Mouse (Mus musculus) macrophage (primary cell): ENCODE data around the gene Zfp598. TPM values are rescaled to one million over a fixed set of nuclear protein-coding genes. Genes with fewer than 3 reads are reported as not detected.

Source experiments
- H3K27ac ChIP-seq: fragments of 350-480 bp; formaldehyde crosslinking; 2 replicates; pipeline ENCODE4 v1.9.0; 2021
- H3K36me3 ChIP-seq: fragments of 350-480 bp; formaldehyde crosslinking; 2 replicates; pipeline ENCODE4 v1.9.0; 2021; ENCODE audit errors: inconsistent target
- H3K4me3 ChIP-seq: fragments of 350-480 bp; formaldehyde crosslinking; 2 replicates; pipeline ENCODE4 v1.9.0; 2021; ENCODE audit errors: inconsistent target
- H3K79me2 ChIP-seq: fragments of 350-480 bp; formaldehyde crosslinking; 2 replicates; pipeline ENCODE4 v1.9.0; 2021; ENCODE audit errors: inconsistent target
- WGBS: methylation state at CpG from one replicate; pipeline ENCODE4 v1.1.7; 2026; ENCODE audit warnings: inconsistent platforms; ENCODE audit not compliant: missing documents; 5-methylcytosine and 5-hydroxymethylcytosine counted together
- polyA plus RNA-seq: library from polyadenylated mRNA; stranded (reverse); fragments of 250-400 nt; gene quantifications from 3 replicates; pipeline ENCODE4 v1.2.4, GENCODE M21; 2018; ENCODE audit warnings: inconsistent platforms

Gene Zfp598
- polyA plus RNA-seq, 1 experiment from 2014 or later, result 8.0 TPM

DNA sequence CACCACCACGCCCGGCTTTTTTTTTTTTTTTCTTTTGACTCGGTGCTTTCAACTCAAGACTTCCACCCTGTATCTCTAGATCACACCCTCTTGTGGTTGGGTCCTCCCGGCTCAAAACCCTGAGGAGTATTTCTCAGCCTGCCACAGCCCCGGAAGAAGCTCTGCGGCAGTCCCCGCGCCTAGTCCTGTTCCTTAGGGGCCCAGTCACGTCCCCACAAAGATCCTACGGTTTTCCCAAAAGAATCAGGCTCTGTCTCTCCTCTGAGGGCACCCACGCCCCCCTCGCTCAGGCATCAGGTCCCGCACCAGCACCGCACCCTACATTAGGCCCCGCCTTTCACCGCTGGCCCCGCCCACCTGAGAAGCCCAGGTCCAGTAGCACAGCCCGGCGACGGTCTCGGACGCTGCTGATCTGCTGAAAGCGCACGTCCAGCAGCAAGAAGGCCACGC, 17.7 kb downstream of the Zfp598 start:
- Histone ChIP-seq H3K4me3 (peak overlapping the region; percentile 29), H3K36me3 (0 out of 2 replicates have a peak, but pooled peaks cover under 1% of the 10 kb centered on the region), H3K27ac (no peak overlapping the region), H3K79me2 (no peaks in the 10 kb centered on the region)
- WGBS, result 3% methylated on average over 22 of the region's 25 CpGs

DNA sequence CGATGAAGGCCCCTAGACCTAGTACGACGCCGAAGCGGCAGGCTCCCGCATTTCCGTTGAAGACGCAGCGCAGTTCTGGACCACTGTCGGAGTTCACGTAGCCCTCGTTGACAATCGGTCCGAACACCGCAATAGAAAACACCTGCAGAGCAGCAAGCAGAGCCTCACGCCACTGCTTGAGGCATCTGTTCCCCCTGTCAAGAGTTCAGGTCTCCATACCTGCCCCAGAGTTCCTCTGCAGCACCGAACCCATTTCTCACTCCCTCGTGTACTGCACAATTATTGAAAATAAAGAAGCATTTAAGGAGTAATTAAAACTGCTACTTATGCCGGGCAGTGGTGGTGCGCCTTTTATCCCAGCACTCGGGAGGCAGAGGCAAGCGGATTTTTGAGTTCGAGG, 18.1 kb downstream of the Zfp598 start:
- 40% methylated on average over 23 of the region's 23 CpGs for WGBS
- Histone ChIP-seq H3K4me3 (no peak overlapping the region), H3K79me2 (no peaks in the 10 kb centered on the region), H3K27ac (no peak overlapping the region), H3K36me3 (no peaks in the 10 kb centered on the region)

DNA sequence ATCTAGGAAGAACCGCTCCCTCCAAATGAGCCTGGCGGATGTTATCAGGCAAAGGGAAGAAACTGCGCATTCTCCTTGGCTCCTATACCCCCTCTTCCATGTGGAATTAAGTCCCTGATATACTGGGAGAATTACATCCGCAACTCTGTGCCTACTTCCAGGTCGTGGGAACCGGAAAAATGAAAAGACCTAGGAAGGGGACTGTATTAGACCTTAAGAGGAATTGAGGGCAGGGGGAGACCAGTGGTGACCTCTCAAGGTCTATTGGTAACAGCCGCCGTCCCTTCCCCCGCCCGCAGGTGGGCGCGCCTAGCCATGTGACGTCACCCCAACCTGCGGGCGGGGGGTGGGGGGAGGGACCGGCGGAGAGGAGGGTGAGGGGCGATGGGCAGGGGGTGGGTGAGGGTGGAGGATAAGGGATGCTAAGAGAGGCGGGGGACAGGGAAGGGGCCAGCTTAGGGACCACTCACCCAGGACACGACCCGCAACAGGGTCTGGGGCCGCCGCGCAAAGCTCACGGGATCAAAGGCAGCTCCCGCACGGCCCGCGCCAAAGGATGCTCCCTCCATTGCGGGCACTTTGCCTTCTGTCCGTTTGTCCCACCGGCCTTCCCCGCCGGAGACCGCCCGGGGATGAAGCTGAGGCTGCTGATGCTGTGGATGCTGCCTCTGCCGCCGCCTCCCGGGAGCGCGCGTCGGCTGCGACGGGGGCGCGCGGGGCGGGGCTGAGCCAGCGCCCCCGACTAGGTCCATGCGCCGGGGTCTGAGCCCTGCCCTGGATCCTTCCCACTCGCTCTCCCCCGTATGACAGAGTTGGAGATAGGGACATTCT, 20.0 kb downstream of the Zfp598 start, which contains the start of gene Syngr3:
Gene Syngr3, minus strand, starts transcription at position 705 of the 831 bp plus-strand sequence.
- no peak within 1 kb of the TSS for H3K27ac ChIP-seq
- no peaks in the 10 kb centered on the region for H3K79me2 ChIP-seq
- WGBS, result 10% methylated on average over 54 of the region's 55 CpGs
- no peaks in the 10 kb centered on the region for H3K36me3 ChIP-seq
- no peak within 1 kb of the TSS for H3K4me3 ChIP-seq

DNA sequence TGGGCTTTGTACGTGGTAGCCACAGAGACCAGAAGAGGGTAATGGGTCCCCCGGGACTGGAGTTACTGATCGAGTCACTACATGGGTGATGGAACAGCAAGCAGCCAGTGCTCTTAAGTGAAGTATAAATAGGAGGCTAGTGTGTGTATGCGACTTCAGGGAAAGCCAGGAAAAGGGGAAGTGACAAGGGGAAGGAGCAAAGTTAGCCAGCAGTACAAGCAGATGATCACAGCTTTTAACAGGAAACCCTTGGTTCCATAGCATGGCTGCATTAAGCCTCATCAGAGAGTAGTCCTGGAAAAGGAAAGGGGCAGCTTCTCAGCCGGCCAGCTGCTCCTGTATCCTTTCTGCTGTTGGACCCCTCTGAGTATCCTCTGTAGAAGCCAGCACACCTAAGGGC, 22.9 kb downstream of the Zfp598 start:
- H3K79me2 ChIP-seq, result no peaks in the 10 kb centered on the region
- 45% methylated on average over 5 of the region's 5 CpGs for WGBS
- H3K4me3 ChIP-seq, result no peak overlapping the region
- H3K27ac ChIP-seq, result peak overlapping the region; percentile 48
- H3K36me3 ChIP-seq, result no peaks in the 10 kb centered on the region

DNA sequence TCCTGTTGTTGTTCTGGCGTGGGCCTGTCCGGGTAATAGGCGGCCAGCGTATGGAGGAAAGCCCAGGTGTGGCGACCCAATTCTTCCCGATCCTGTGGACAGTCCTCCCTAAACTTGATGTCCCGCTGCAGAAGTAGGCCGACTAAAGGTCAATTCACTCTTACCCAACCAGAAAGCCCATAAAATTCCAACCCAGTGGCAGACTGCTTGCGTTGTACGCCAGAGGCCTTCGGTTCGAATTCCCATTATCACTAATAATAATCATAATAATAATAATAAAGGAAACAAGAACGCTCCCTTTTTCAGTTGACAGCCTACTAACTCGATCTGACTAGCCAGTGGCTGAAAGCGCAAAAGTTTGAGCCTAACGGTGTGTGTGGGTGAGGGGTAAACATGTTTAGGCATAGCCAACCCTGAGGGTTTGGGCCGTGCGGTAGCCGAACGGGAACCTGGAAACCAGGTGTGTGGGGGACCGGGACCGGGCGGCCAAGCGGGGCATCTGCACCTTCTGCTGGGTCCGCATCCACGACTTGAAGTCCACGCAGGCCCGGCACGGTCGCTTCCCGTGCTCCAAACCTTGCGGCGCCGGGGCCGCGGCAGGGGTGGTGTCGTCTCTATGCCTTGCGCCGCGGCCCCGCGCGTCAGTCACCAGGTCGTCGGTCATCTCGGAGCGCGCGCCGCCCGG, 26.0 kb downstream of the Zfp598 start:
- WGBS, result 10% methylated on average over 43 of the region's 51 CpGs
- Histone ChIP-seq H3K36me3 (peaks cover 5% of the 10 kb centered on the region; the same call in 1 of the 2 replicates), H3K27ac (no peak overlapping the region), H3K4me3 (peak overlapping the region; percentile 46), H3K79me2 (no peaks in the 10 kb centered on the region)

DNA sequence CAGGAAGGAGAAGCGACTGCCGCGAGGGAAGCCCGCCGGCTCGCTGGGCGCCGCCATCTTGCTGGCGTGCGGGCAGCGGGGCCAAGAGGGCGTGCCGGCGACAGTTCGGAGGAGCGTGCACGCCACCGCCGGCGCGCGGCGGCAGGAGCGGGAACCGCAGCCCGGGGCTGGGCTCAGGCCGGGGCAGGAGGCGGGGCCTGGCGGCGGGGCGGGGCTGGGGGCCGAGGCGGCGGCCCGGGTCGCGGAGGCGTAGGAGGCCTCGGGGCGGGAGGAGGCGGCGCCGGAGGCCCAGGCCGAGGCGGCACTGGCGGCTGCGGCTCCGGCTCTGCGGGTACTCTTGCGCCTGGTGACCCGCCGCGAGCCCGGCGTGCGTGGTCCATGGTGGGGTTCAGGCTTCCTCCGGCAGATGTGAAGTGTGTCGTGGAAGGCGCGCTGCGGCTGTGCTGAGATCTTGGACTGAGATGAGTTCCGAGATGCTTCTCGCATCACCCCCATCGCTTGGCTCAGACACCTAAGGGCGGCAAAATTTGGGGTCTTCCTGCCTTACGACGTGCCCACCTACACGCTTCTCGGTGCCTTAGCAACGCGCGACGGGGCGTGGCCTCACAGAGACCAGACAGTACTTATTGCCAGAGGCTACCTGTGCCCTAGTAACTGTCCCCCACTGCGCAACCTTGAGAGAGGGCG, 26.7 kb downstream of the Zfp598 start, which contains the start of the genes Gfer and Noxo1:
Gene Gfer, minus strand, starts transcription at position 146 of the 687 bp plus-strand sequence.
Gene Noxo1, plus strand, starts transcription at position 224 of the 687 bp plus-strand sequence.
- under 1% methylated on average over 59 of the region's 76 CpGs for WGBS
- peak within 1 kb of the TSS; percentile 67 for H3K4me3 ChIP-seq
- H3K79me2 ChIP-seq, result no peaks in the 10 kb centered on the region
- H3K27ac ChIP-seq, result no peak within 1 kb of the TSS
- peaks cover 11% of the 10 kb centered on the region; the same call in 1 of the 2 replicates for H3K36me3 ChIP-seq

DNA sequence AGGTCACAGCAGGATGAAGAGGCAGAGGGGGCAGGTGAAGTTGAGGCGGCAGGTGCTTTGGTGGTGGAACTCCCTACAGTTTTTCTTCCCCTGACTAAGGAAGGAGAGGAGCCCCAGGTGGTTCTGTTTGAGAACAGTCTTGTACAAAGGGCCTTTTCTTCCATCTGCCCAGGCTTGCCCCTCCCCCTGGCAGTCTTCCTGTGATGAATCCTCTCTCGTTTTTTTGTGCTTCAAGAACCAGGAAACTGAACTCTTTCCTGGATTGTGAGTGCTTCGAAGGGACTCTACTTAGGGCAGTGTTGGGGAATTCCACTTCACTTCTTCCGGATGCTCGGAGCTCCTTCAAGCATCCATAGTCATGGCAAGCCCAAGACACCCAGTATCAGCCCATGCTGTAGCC, 28.5 kb downstream of the Zfp598 start:
- Histone ChIP-seq H3K4me3 (no peak overlapping the region), H3K36me3 (peaks cover 23% of the 10 kb centered on the region; the same call in 1 of the 2 replicates), H3K27ac (no peak overlapping the region), H3K79me2 (no peaks in the 10 kb centered on the region)
- 57% methylated on average over 5 of the region's 5 CpGs for WGBS

DNA sequence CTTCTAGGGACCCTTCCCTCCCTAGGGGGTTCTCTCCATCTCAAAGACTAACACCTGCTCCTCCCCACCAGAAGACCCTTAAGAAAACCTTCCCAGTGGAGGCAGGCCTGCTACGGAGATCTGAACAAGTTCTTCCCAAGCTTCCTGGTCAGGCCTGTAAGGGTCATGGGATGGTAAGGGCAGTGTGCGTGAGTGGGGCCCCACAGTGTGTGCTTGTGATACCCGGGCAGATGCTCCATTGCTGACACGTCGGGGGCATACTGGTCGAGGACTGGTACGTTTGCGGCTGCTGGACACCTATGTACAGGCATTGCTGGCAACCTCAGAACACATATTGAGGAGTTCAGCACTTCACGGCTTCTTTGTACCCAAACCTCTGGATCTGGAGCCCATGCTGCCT, 29.2 kb downstream of the Zfp598 start:
- 85% methylated on average over 9 of the region's 9 CpGs for WGBS
- peaks cover 24% of the 10 kb centered on the region; the same call in 1 of the 2 replicates for H3K36me3 ChIP-seq
- no peaks in the 10 kb centered on the region for H3K79me2 ChIP-seq
- no peak overlapping the region for H3K27ac ChIP-seq
- no peak overlapping the region for H3K4me3 ChIP-seq

DNA sequence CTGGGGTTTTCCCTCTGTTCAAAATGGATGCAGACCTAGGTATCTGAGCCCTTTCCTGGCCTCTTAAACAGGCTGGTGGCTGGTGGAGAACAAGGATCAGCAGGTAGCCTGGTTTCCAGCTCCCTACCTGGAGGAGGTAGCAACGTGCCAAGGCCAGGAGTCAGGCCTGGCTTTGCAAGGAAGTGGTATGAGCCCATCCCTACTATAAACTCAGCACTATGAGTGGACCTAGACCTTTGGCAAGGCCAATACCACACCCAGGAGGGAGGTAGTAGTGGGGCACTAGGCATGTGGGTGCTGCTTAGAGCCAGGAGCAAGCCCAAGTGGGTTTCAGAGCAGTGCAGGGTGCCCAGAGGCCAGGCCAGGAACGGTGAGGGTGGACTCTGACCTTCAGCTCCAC, 30.0 kb downstream of the Zfp598 start:
- no peak overlapping the region for H3K27ac ChIP-seq
- 80% methylated on average over 2 of the region's 2 CpGs for WGBS
- H3K79me2 ChIP-seq, result no peaks in the 10 kb centered on the region
- no peak overlapping the region for H3K4me3 ChIP-seq
- peaks cover 31% of the 10 kb centered on the region; the same call in 1 of the 2 replicates for H3K36me3 ChIP-seq

DNA sequence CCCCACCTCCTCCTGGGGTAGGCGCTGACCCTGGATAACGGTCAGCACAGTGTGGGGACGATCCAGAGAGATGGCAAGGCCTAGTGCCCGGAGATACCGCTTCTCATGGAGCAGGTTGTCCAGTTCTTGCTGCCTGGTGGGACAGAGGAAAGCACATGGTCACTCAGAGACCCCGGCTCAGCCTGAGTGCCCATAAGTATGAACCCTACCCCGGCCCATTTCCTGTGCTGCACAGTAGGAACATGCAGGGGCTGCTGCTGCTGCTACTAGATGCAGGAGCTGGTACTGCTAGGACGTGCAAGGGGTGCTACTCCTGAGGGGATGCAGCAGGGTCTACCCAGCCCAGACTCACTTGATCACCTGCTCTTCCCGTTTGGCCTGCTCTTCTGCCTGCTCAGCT, 31.8 kb downstream of the Zfp598 start:
- H3K27ac ChIP-seq, result no peak overlapping the region
- 98% methylated on average over 7 of the region's 9 CpGs for WGBS
- H3K79me2 ChIP-seq, result peaks cover 8% of the 10 kb centered on the region; the same call in 1 of the 2 replicates
- H3K4me3 ChIP-seq, result no peak overlapping the region
- peaks cover 33% of the 10 kb centered on the region; the same call in 1 of the 2 replicates for H3K36me3 ChIP-seq

DNA sequence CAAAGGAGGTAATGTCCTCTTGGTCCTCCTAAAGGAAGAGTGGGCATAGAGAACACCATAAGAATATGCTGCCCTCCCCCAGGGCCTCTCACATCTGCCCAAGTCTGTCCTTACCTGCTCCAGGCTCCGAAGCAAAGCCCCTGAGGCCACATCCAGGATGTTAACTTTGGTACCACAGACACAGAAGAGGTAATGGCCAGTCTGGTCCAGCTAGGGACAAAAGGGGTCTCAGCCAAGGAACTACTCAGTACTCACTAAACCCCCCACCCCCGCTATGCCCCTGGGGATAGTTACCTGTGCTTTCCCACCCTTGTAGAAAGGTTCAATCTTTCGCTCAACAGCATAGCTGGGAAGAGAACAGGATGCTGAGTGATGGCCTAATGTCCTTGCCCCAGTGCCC, 36.3 kb downstream of the Zfp598 start:
- H3K27ac ChIP-seq, result no peak overlapping the region
- WGBS, result 88% methylated on average over 3 of the region's 3 CpGs
- peaks cover 25% of the 10 kb centered on the region; the same call in 1 of the 2 replicates for H3K36me3 ChIP-seq
- H3K4me3 ChIP-seq, result no peak overlapping the region
- H3K79me2 ChIP-seq, result peaks cover 17% of the 10 kb centered on the region; the same call in 1 of the 2 replicates

DNA sequence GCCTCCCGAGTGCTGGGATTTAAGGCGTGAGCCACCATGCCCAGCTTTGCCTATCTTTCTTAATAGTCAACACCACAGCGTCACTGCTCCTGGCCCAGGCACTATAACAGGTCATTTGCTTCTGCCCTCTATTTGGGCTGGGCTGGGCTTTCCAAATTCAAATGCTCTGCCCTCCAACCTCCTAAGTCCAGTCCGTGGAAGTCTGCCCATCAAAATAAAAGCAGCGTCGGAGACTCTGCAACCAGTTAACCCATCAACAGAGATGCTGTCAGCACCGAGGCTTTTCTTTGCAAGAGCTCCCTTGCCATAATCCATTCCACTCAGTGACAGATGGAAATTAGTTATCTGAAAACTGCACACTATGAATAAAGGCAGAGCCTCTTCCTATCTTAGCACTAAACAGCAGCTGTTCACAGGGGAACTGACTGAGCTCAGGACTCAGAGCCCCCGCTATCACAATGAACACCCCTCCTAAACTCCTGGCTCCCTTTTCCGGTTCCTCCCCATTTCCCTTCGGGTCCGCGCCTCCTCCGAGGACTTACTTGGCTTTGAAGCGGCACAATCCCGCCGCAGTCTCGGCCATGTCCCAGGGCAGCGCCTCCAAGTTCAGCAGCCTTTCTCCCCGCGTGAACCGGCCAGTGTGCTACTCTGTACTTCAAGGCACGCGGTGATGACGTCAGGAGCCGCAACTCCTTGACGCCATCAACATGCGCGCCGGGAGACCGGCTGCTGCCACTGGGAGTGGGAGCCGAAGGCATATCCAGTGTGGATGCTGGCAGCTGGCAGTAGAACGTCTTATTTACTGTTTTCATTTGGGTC, 37.7 kb downstream of the Zfp598 start, which contains the start of gene Tbl3:
Gene Tbl3, minus strand, starts transcription at position 679 of the 819 bp plus-strand sequence.
- Histone ChIP-seq H3K27ac (peak within 1 kb of the TSS; percentile 51), H3K4me3 (peak within 1 kb of the TSS; percentile 91), H3K36me3 (peaks cover 12% of the 10 kb centered on the region; the same call in 1 of the 2 replicates), H3K79me2 (peaks cover 17% of the 10 kb centered on the region; the same call in 1 of the 2 replicates)
- 3% methylated on average over 32 of the region's 32 CpGs for WGBS

DNA sequence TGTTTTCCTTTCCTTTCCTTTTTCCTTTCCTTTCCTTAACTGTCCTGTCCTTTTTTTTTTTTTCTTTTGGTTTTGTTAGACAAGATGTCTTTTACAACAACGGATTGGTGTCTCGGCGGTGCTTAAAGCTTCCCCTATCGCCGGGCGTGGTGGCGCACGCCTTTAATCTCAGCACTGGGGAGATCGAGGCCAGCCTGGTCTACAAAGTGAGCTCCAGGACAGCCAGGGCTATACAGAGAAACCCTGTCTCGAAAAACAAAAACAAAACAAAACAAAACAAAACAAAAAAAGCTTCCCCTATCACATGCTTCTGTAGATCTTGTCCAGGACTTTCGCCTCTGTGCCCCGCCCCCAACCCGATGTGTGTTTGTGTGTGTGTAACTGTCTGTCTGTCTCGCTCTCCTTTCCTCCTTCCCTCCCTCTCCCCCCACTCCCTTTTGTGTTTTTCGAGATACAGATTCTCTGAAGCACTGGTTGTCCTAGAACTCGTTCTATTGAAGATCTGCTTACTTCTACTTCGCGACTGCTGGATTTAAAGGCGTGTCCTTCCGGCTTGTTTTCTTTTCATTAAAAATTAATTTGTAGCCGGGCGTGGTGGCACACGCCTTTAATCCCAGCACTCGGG, 38.4 kb downstream of the Zfp598 start:
- Histone ChIP-seq H3K79me2 (peaks cover 17% of the 10 kb centered on the region; the same call in 1 of the 2 replicates), H3K27ac (peak overlapping the region; percentile 51), H3K4me3 (peak overlapping the region; percentile 91), H3K36me3 (peaks cover 10% of the 10 kb centered on the region; the same call in 1 of the 2 replicates)
- 3% methylated on average over 23 of the region's 24 CpGs for WGBS
